Mouse (Mus musculus) hindbrain, embryonic 12.5 days (tissue): ENCODE measurements at regions not wholly inside any gene's neighbourhood (a gene's known extent, or its start where the extent isn't known, plus 50 kb on each side); places are given as distances from the start of the nearest gene placed in this dataset.

Source experiments
- ATAC-seq: fragments of 200-750 bp; cut with Nextera tagmentation; 2 replicates; pipeline ENCODE4 v1.8.0; 2017; ENCODE audit warnings: moderate TSS enrichment; ENCODE audit not compliant: low FRiP score
- H3K27ac ChIP-seq: fragments of 300-500 bp; sonication (generic); 2 replicates; pipeline ENCODE4 v1.5.1; 2016; ENCODE audit warnings: mild to moderate bottlenecking
- H3K27me3 ChIP-seq: fragments of 300-500 bp; sonication (generic); 2 replicates; pipeline ENCODE4 v1.6.1; 2016; ENCODE audit warnings: mild to moderate bottlenecking
- H3K36me3 ChIP-seq: fragments of 300-500 bp; sonication (generic); 2 replicates; pipeline ENCODE4 v1.6.1; 2016; ENCODE audit warnings: mild to moderate bottlenecking
- H3K4me1 ChIP-seq: fragments of 300-500 bp; sonication (generic); 2 replicates; pipeline ENCODE4 v1.6.1; 2016
- H3K4me2 ChIP-seq: fragments of 300-500 bp; sonication (generic); replicated peaks from 2 replicates; pipeline ENCODE4 v1.6.1; 2016; ENCODE audit warnings: mild to moderate bottlenecking
- H3K4me3 ChIP-seq: fragments of 300-500 bp; sonication (generic); 2 replicates; pipeline ENCODE4 v1.5.1; 2016; ENCODE audit warnings: mild to moderate bottlenecking
- H3K9ac ChIP-seq: fragments of 300-500 bp; sonication (generic); 2 replicates; pipeline ENCODE4 v1.6.1; 2016; ENCODE audit warnings: mild to moderate bottlenecking, moderate library complexity
- H3K9me3 ChIP-seq: fragments of 300-500 bp; sonication (generic); replicated peaks from 2 replicates; pipeline ENCODE4 v1.6.1; 2016; ENCODE audit warnings: mild to moderate bottlenecking
- WGBS: fragments of 180-500 bp; shearing (Covaris S2); methylation state at CpG from one replicate; pipeline ENCODE4 v1.1.7; 2016; 5-methylcytosine and 5-hydroxymethylcytosine counted together

DNA sequence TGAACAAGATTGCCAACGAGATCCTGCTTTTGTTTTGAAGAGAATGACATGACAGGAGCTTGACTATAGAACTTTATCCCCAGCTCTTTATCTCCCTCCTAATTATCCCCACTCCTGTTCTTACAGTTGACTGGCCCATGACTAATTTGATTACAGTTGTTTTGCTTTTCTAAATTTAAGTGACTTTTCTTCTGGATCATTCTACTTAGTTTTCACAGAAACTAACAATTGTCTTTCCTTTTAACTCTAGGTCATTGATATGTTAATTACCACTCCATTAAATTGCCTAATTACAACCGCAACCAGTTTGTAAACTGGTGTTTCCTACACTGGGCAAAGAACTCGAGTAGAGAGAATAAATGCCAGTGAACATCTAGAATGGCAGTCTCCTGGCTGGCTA lies 485.3 kb upstream of the Nbea start:
- Histone ChIP-seq H3K27ac (no peak overlapping the region), H3K4me2 (no peak overlapping the region), H3K4me1 (no peaks in the 10 kb centered on the region), H3K4me3 (no peak overlapping the region), H3K9me3 (no peaks in the 10 kb centered on the region), H3K36me3 (no peaks in the 10 kb centered on the region), H3K27me3 (no peaks in the 10 kb centered on the region; the same call in 1 of the 2 replicates), H3K9ac (no peak overlapping the region)
- ATAC-seq: peak; percentile 73
- WGBS: 21% methylated on average over 3 of the region's 3 CpGs

DNA sequence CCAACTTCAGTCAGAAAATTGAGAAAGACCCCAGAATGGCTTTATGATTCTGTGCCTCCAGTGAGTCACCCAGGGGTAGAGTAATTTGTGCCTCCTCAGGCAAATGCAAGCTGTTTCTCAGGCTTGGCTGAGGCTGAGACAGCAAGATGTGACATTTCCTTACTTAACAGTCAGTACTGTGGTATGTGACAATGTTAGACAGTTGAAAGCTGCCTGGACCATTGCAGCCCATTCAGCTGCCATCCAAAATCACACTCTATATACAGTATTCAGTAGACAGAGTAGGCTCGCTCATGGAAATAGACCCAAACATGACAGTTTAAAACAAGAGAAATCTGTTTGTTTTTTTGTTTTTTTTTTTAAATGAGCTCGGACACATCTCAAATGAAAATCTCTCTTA lies 477.1 kb upstream of the Nbea start:
- no peaks in the 10 kb centered on the region for H3K4me1 ChIP-seq
- H3K9ac ChIP-seq: no peak overlapping the region
- no peak overlapping the region for H3K4me3 ChIP-seq
- H3K36me3 ChIP-seq: no peaks in the 10 kb centered on the region
- no peak overlapping the region for H3K4me2 ChIP-seq
- 92% methylated on average over 2 of the region's 2 CpGs for WGBS
- no peak for ATAC-seq
- H3K27me3 ChIP-seq: no peaks in the 10 kb centered on the region
- H3K27ac ChIP-seq: no peak overlapping the region
- no peaks in the 10 kb centered on the region for H3K9me3 ChIP-seq

DNA sequence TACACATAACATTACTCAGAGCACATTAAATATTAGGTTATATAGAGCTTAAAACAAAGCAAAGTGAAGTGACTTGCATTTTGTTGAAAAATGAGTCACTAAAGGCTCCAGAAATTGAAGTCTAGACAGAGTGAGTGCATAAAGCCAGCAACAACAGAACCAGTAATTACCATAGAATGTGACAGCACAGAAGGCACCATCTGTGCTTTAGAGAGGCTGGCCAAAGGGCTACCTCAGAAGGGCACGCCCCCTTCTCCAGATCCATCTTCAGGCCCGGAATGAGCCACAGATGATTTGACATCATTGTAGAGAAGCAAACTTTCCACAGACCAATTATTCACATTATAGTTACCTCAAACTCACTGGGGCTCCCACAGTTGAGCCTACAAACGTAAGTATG lies 463.8 kb upstream of the Nbea start:
- Histone ChIP-seq H3K9me3 (no peaks in the 10 kb centered on the region), H3K36me3 (no peaks in the 10 kb centered on the region), H3K27me3 (no peaks in the 10 kb centered on the region), H3K4me1 (no peaks in the 10 kb centered on the region), H3K4me2 (no peak overlapping the region), H3K27ac (no peak overlapping the region), H3K4me3 (no peak overlapping the region), H3K9ac (no peak overlapping the region)
- 71% methylated on average over 3 of the region's 3 CpGs for WGBS
- no peak for ATAC-seq
